Mouse (Mus musculus): ENCODE results near the gene Arhgef19.

DNA sequence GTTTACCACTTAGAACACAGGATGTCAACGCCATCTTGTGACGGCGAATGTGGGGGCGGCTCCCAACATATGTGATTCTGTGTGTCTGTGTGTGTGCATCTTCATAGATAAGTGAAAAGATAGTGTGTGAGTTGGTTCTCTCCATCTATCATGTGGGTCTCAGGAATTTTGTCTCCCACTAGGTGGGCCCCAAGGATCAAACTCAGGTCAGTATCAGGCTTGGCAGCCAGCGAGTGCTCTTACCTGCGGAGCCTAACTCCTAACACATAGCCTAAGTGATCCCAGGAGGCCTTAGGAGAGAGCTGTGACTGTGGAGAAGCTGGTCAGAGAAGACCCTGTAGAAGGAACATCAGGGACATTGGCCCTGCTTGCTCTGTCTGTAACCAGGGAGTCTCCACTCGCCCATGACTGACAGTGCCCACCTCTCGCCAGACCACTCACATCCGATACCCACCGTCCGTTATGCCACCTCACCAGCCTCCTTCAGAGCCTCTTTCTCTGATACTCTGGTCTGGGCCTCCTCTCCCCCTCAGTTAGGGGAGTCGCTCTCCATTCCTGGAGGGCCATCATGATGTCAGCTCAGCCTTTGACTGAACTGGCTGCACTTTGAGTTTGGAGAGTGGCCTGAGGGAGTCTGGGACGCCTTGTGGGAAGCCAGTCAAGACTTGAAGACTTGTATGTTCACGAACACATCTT, 28.6 kb upstream of the Arhgef19 start:
- TF ChIP-seq POLR2A (IDR thresholded peaks at IDR 0.05; ENCODE audit: extremely low read depth, insufficient read depth, low read length) (no peak), CTCF (IDR thresholded peaks at IDR 0.05; ENCODE audit: low read depth, low read length) (no peak)

Measured in liver, adult 2 months (tissue).